8 mouse cellular contexts compared by ENCODE assay signal in the genomic region with DNA sequence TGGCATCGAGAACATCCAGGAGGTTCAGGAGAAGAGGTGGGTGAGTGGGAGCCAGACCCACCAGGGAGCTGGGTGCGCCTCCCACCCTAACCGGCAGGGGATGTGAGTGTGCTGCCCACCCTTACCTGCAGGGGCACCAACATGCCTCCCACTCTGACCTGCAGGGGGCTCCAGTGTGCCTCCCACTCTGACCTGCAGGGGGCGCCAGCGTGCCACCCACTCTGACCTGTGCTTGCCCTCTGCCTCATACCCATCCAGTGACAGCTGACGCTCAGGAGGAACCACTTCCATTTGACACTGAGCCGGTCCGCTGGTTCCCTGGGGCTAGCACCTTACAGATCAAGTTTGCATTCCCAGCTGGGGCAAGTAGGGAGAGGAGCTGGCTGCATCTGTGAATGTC.
DNase-seq lines count a peak whose midpoint lies in the region; ATAC-seq lines count a peak whose summit lies in the region.

No protein-coding gene starts in this region.

- no peaks in the 10 kb centered on the region for H3K9me3 ChIP-seq in hindbrain, embryonic 10.5 days
- H3K9me3 ChIP-seq in hindbrain, embryonic 14.5 days (ENCODE audit: control insufficient read depth, low read length) = no peaks in the 10 kb centered on the region

- peak overlapping the region; percentile 77 for H3K27ac ChIP-seq in hindbrain, embryonic 10.5 days
- no peak overlapping the region for H3K27ac ChIP-seq in hindbrain, embryonic 14.5 days

- H3K27me3 ChIP-seq in hindbrain, embryonic 10.5 days (ENCODE audit: insufficient read depth, poor library complexity, severe bottlenecking) = peaks cover 80% of the 10 kb centered on the region
- H3K27me3 ChIP-seq in hindbrain, embryonic 14.5 days (ENCODE audit: control insufficient read depth, insufficient read depth, low read length) = no peaks in the 10 kb centered on the region

- H3K4me1 ChIP-seq in hindbrain, embryonic 10.5 days (replicated peaks) = peaks cover 89% of the 10 kb centered on the region
- H3K4me1 ChIP-seq in hindbrain, embryonic 14.5 days (replicated peaks; ENCODE audit: control insufficient read depth, insufficient read depth, low read length) = peaks cover 25% of the 10 kb centered on the region

- H3K4me3 ChIP-seq in hindbrain, embryonic 10.5 days = peak overlapping the region; percentile 36
- no peak overlapping the region for H3K4me3 ChIP-seq in hindbrain, embryonic 14.5 days (replicated peaks; ENCODE audit: low read length)

- no peaks in the 10 kb centered on the region for H3K36me3 ChIP-seq in hindbrain, embryonic 10.5 days
- H3K36me3 ChIP-seq in hindbrain, embryonic 14.5 days (replicated peaks; ENCODE audit: control insufficient read depth, insufficient read depth) = 0 out of 2 replicates have a peak, but pooled peaks cover 9% of the 10 kb centered on the region

- ATAC-seq in hindbrain, embryonic 14.5 days (ENCODE audit: low FRiP score) = no peak
- peak; percentile 46 for ATAC-seq in megakaryocyte-erythroid progenitor cell, adult 5-6 weeks (replicated peaks; ENCODE audit: low FRiP score, low TSS enrichment, poor library complexity, severe bottlenecking)

- no peak overlapping the region for H3K9ac ChIP-seq in hindbrain, embryonic 14.5 days

- WGBS in hindbrain, embryonic 10.5 days = 45% methylated on average over 8 of the region's 8 CpGs
- WGBS in hindbrain, embryonic 14.5 days = 37% methylated on average over 8 of the region's 8 CpGs

- DNase-seq in hindbrain, embryonic 10.5 days (ENCODE audit: low spot score) = peak; percentile 57
- DNase-seq in hindbrain, embryonic 14.5 days (ENCODE audit: low spot score) = no peak
- DNase-seq in A20 (ENCODE audit: low read depth, low spot score) = peak; percentile 83
- DNase-seq in adrenal gland, postnatal 36 days = peak; percentile 63 to 69
- DNase-seq in gastrocnemius, adult 8-10 months (ENCODE audit: low spot score in 2 of 2) = peak; percentile 78 to 83
- DNase-seq in kidney, postnatal 14 days = peak; percentile 69
- DNase-seq in thymus, postnatal 25 days = peak; percentile 73

- no peak overlapping the region for H3K4me2 ChIP-seq in hindbrain, embryonic 14.5 days (replicated peaks)
